Mouse (Mus musculus) kidney, postnatal 0 days (tissue): ENCODE data around the gene Raver2. TPM values are rescaled to one million over a fixed set of nuclear protein-coding genes. Genes with fewer than 3 reads are reported as not detected.
A peak's percentile ranks its signal among the peaks of the same experiment; 100 is the strongest.

Experiments used
- ATAC-seq: fragments of 200-750 bp; cut with Nextera tagmentation; replicated peaks from 2 replicates; pipeline ENCODE4 v1.8.0; 2017; ENCODE audit warnings: low read depth, moderate number of reproducible peaks, moderate TSS enrichment, moderate library complexity; ENCODE audit not compliant: low FRiP score
- DNase-seq: peaks from one replicate; pipeline ENCODE4 v3.0.0-alpha.2; 2016; ENCODE audit warnings: low spot score
- H3K27ac ChIP-seq: fragments of 300-500 bp; sonication (generic); 2 replicates; pipeline ENCODE4 v1.5.1; 2014; ENCODE audit warnings: mild to moderate bottlenecking
- H3K27me3 ChIP-seq: fragments of 300-500 bp; sonication (generic); 2 replicates; pipeline ENCODE4 v1.6.1; 2014; ENCODE audit warnings: low read length, mixed read lengths; ENCODE audit not compliant: insufficient read depth
- H3K36me3 ChIP-seq: fragments of 300-500 bp; sonication (generic); 2 replicates; pipeline ENCODE4 v1.6.1; 2014; ENCODE audit warnings: low read length, mixed read lengths; ENCODE audit not compliant: insufficient read depth
- H3K4me1 ChIP-seq: fragments of 300-500 bp; sonication (generic); replicated peaks from 2 replicates; pipeline ENCODE4 v1.6.1; 2014; ENCODE audit warnings: antibody characterized with exemption, low read length, mixed read lengths; ENCODE audit not compliant: insufficient read depth
- H3K4me2 ChIP-seq: fragments of 300-500 bp; sonication (generic); 2 replicates; pipeline ENCODE4 v1.6.1; 2014; ENCODE audit warnings: mild to moderate bottlenecking, low read length, moderate library complexity, mixed read lengths
- H3K4me3 ChIP-seq: fragments of 300-500 bp; sonication (generic); replicated peaks from 2 replicates; pipeline ENCODE4 v1.5.1; 2014; ENCODE audit warnings: low read depth, low read length
- H3K9ac ChIP-seq: fragments of 300-500 bp; sonication (generic); 2 replicates; pipeline ENCODE4 v1.6.1; 2014; ENCODE audit warnings: low read depth, low read length
- H3K9me3 ChIP-seq: fragments of 300-500 bp; sonication (generic); replicated peaks from 2 replicates; pipeline ENCODE4 v1.6.1; 2016; ENCODE audit warnings: low read length, inconsistent platforms, mixed read lengths
- CTCF ChIP-seq: IDR thresholded peaks from 2 replicates; pipeline ENCODE4 v1.5.1; 2016; ENCODE audit warnings: antibody characterized with exemption, low read depth, mild to moderate bottlenecking, moderate library complexity
- WGBS: fragments of 180-500 bp; shearing (Covaris S2); extraction: QIAGEN DNeasy Blood & Tissue Kit; methylation state at CpG from one replicate; pipeline ENCODE4 v1.1.7; 2014; 5-methylcytosine and 5-hydroxymethylcytosine counted together
- polyA plus RNA-seq: library from polyadenylated mRNA; unstranded; fragments of >200 nt; fragmentation: Nextera tagmentation; extraction: Ambion mirVana; gene quantifications from 2 replicates; pipeline ENCODE4 v1.2.1, GENCODE M21; 2015

Gene Raver2
- polyA plus RNA-seq, 1 experiment from 2014 or later = 9.2 TPM

- no peak overlapping the region for H3K9ac ChIP-seq
- H3K27ac ChIP-seq = peak overlapping the region; percentile 69
- DNase-seq = peak; percentile 86
- 29% methylated on average over 9 of the region's 9 CpGs for WGBS
- TF ChIP-seq CTCF = no peak
- H3K4me1 ChIP-seq = 0 out of 2 replicates have a peak, but pooled peaks cover 3% of the 10 kb centered on the region
- H3K4me2 ChIP-seq = no peak overlapping the region; the same call in 1 of the 2 replicates
- peak; percentile 61; the same call in 1 of the 2 replicates for ATAC-seq
- H3K36me3 ChIP-seq = peaks cover 28% of the 10 kb centered on the region; the same call in 1 of the 2 replicates
- no peaks in the 10 kb centered on the region for H3K27me3 ChIP-seq
- H3K4me3 ChIP-seq = no peak overlapping the region
- H3K9me3 ChIP-seq = no peaks in the 10 kb centered on the region
Observed at GRCm38 (mm10) chr4:101182603-101183011, 113.8 kb downstream of the Raver2 start.

- Histone ChIP-seq H3K4me2 (no peak overlapping the region), H3K9me3 (no peaks in the 10 kb centered on the region), H3K27ac (peak overlapping the region; percentile 58; the same call in 1 of the 2 replicates), H3K27me3 (no peaks in the 10 kb centered on the region), H3K36me3 (peaks cover 24% of the 10 kb centered on the region; the same call in 1 of the 2 replicates), H3K9ac (no peak overlapping the region), H3K4me3 (no peak overlapping the region), H3K4me1 (0 out of 2 replicates have a peak, but pooled peaks cover 3% of the 10 kb centered on the region)
- TF ChIP-seq CTCF = no peak
- ATAC-seq = no peak
- WGBS = 42% methylated on average over 3 of the region's 3 CpGs
- DNase-seq = peak; percentile 43
Observed at GRCm38 (mm10) chr4:101185216-101185615, 116.4 kb downstream of the Raver2 start.

GRCm38 (mm10) chr4:101186591-101186990 is 117.8 kb downstream of the Raver2 start:
- H3K4me2 ChIP-seq = no peak overlapping the region
- DNase-seq = no peak
- TF ChIP-seq CTCF = no peak
- H3K9ac ChIP-seq = no peak overlapping the region
- ATAC-seq = no peak
- H3K4me1 ChIP-seq = 0 out of 2 replicates have a peak, but pooled peaks cover 3% of the 10 kb centered on the region
- H3K27ac ChIP-seq = no peak overlapping the region
- peaks cover 25% of the 10 kb centered on the region; the same call in 1 of the 2 replicates for H3K36me3 ChIP-seq
- 84% methylated on average over 5 of the region's 5 CpGs for WGBS
- no peaks in the 10 kb centered on the region for H3K27me3 ChIP-seq
- no peak overlapping the region for H3K4me3 ChIP-seq
- no peaks in the 10 kb centered on the region for H3K9me3 ChIP-seq

- Histone ChIP-seq H3K4me2 (no peak overlapping the region), H3K36me3 (peaks cover 23% of the 10 kb centered on the region; the same call in 1 of the 2 replicates), H3K27me3 (no peaks in the 10 kb centered on the region), H3K27ac (no peak overlapping the region), H3K9me3 (no peaks in the 10 kb centered on the region), H3K4me1 (peaks cover 3% of the 10 kb centered on the region; the same call in 1 of the 2 replicates), H3K9ac (no peak overlapping the region), H3K4me3 (no peak overlapping the region)
- ATAC-seq (no peak), DNase-seq (no peak)
- no peak for TF ChIP-seq CTCF
- WGBS = 73% methylated on average over 4 of the region's 4 CpGs
Observed at GRCm38 (mm10) chr4:101187381-101187780, 118.6 kb downstream of the Raver2 start.

GRCm38 (mm10) chr4:101192241-101192976 is 123.6 kb downstream of the Raver2 start:
- WGBS = 74% methylated on average over 5 of the region's 5 CpGs
- H3K4me3 ChIP-seq = no peak overlapping the region
- no peaks in the 10 kb centered on the region; the same call in 1 of the 2 replicates for H3K4me1 ChIP-seq
- no peaks in the 10 kb centered on the region for H3K27me3 ChIP-seq
- 0 out of 2 replicates have a peak, but pooled peaks cover 11% of the 10 kb centered on the region for H3K36me3 ChIP-seq
- ATAC-seq (no peak), DNase-seq (no peak)
- no peaks in the 10 kb centered on the region for H3K9me3 ChIP-seq
- no peak overlapping the region for H3K4me2 ChIP-seq
- no peak overlapping the region for H3K27ac ChIP-seq
- TF ChIP-seq CTCF = no peak
- no peak overlapping the region for H3K9ac ChIP-seq

GRCm38 (mm10) chr4:101194170-101194569 is 125.4 kb downstream of the Raver2 start:
- ATAC-seq (no peak), DNase-seq (no peak)
- WGBS = 93% methylated on average over 1 of the region's 1 CpGs
- Histone ChIP-seq H3K9ac (no peak overlapping the region), H3K27me3 (no peaks in the 10 kb centered on the region), H3K36me3 (0 out of 2 replicates have a peak, but pooled peaks cover 5% of the 10 kb centered on the region), H3K4me1 (no peaks in the 10 kb centered on the region; the same call in none of the 2 replicates), H3K4me3 (no peak overlapping the region), H3K9me3 (no peaks in the 10 kb centered on the region), H3K4me2 (no peak overlapping the region), H3K27ac (no peak overlapping the region)
- no peak for TF ChIP-seq CTCF
